Mouse (Mus musculus) v-Abl transformed pro-B cells (cell line): ENCODE results near the gene Cdh4.

Experiments used
- in situ Hi-C, 2 experiments: fragments of 400-800 bp; cut with MboI; formaldehyde crosslinking; loops; one replicate each; pipeline ENCODE4 v1.15.1; 2025; ENCODE audit not compliant: unreplicated experiment in 2 of 2

Cdh4 gene

DNA sequence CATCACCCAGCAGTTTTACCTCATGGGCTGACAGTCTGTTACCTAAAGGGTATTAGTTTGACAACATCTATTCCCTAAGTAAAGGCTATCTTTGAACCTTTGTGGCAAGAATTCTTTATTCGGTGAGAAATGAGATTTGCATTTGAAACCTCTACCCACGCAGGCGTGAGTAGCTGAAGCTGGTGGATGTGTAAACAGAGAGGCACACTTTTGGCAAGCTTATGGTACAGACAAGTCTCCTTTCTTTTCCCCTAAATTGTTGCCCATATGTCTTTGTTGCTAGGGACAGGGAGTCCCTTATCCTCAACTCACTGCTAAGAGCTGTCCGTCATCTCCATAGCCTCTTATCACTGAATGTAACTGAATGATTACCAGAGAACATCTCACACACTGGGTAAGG is 21.3 kb downstream of the Cdh4 start:
- in situ Hi-C loops, result no loop called here

DNA sequence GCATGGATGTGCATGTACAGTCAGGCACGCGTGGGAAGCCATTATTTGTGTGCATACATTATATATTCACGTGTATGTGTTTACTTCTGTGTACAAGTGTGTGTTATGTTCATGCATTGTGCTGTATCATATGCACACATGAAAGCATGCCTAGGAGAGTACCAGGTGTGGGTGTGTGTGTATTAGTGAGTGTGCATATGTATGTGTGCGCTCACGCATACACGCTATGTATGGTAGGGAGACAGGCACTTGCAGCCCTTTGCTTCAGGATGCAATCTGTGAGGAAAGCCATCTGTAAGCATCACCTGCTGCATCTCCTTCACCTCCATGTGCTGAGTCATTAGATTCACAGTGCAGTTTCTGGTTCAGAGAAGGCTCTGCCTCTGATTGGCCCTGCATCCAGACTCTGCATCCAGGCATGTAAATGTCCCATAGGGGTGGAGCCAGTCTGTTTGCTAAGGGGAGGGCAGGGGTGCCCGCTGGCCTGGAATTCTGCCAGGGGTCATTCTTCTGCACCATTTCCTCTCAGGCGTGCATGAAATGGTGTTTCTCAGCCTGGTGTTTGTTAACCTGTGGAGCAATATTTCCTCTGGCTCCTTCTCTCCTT is 25.7 kb downstream of the Cdh4 start:
- in situ Hi-C loops, result no loop called here

DNA sequence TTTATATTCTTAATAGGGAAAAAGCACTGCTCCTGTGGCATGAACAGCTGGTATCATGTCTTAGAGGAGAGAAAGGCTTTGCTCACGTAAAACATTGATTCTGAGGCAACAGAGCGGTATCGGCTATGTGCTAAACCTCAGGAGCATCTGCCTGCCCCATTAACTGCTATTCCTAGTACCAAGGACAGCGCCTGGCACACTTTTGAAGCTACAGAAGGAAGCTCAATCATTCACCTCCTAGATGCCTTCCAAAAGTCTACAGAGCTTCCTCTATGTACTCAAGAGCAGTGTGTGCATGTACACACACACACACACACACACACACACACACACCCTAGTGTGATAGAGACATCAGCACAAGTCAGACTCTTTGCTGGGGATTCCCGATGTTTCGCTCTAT is 34.4 kb downstream of the Cdh4 start:
- in situ Hi-C loops, result no loop called here

DNA sequence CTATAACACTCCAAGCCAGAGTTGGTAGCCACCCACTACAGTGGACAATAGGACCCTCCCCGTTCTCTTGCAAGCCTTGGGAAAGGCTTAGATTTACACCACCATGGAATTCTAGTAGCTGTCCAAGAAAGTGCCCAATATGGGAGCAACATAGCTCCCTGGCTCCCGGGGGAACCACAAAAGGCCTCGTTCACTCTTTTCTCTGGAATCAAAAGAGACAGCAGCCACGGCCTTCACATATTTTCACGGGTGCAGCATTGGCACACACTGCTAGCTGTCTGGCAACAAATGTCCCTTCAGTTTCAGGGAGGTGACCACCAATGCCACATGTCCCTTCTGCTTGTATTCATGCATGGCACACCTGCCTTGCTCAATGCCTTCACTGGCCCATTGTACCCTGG is 38.6 kb downstream of the Cdh4 start:
- in situ Hi-C loops, result no loop called here

DNA sequence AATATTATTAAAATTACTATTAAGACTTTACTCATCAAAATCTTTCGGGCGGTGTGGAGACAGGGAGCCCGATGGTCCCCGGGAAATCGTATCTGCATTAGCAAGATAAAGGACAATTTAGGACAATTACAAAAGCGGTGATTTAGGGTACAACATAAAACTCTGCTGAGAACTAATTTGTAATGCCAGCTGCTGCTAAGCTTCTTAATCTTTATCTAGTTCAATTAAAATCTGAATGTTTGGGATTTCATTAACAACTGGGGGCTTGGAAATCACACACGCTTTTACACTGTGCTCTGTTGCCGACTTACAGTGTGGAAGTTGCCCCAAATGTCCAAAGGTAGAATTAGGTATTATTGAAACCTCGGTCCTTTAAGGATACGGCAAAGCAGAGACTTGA is 39.1 kb downstream of the Cdh4 start:
- in situ Hi-C loops, result no loop called here

DNA sequence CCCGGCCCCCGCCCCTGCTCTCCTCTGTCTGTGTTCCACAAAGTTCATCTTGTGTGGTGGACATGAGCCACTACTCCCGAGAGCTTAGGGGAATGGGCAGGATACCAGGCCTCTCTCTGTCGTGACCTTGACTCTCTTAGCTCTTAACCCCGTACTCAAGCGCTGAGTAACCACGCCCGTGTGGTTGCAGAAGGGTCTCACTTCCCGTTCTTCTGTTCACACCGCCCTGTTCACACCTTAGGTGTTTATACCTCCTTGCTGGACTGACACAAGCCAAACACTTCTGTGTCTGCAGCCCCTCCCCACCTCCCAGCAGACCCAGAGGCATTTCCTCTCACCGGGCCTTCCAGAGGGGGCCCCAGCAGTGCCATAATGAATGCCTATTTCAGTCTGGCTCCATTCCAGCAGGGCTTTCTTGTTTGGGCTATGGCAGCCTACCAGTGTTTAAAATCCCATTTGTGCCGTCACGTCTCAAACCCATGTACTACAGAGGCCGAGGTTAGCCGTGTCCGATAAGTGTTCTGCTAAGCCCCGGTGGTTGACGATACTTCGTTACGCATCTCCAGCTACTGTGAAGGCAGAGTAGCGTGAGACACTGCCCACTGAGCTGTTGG is 46.4 kb downstream of the Cdh4 start:
- in situ Hi-C loops, result no loop called here

DNA sequence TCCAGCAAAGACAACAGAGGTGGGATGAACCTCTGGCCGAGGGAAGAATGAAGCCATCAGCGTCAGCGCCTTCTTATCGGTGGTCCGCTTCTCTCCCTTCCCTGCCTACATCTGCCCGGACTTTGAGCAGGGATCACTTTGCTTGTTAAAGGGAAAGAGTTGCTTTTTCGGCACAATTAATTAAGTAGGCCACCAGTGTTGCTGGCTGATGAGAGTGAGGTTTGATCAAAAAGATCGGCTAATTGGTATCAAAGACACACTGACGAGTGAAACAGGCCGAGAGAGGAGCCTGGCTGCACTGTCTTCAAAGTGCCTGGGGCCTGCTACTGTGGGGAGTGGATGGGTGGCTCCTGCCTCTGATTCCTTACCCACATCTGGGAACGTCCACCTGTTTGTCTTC is 49.7 kb downstream of the Cdh4 start:
- in situ Hi-C loops, result no loop called here

DNA sequence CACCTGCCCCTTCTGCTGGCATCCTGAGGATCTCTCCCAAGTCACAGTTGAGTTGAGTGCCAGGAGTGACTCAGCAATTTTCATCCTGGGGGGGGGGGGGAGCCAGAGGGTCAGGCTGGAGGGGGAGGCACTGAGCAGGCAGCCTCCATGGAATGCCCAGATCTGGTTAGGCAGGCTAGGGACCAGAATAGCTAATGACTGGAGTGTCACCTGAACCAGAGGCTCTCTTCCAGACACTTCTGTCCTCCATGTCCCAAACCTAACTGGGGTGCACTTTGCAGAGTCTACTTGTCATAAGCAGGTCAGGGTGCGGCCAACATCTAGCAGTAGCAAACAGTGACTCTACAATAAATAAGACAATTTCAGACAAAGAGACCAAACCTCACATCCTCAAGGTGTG is 52.0 kb downstream of the Cdh4 start:
- in situ Hi-C loops, result no loop called here

DNA sequence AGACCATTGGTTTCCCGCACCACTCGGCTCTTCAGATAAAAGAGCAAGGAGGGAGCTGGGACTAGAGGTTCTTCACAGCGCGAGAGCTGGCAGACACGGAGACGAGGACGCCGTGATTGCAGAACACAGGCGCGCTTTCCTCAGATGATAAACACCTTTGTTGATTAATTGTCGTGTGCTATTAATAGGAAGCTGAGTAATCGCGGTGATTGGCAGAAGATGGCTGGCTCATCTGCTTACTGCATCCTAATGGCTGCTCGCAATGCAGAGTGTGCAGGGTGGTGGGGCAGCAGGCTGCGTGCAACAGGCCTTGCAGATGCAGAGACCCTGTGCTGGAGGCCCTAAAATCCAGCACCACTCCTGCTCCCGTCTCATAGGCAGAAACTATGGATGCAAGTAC is 68.2 kb downstream of the Cdh4 start:
- in situ Hi-C loops, result no loop called here

DNA sequence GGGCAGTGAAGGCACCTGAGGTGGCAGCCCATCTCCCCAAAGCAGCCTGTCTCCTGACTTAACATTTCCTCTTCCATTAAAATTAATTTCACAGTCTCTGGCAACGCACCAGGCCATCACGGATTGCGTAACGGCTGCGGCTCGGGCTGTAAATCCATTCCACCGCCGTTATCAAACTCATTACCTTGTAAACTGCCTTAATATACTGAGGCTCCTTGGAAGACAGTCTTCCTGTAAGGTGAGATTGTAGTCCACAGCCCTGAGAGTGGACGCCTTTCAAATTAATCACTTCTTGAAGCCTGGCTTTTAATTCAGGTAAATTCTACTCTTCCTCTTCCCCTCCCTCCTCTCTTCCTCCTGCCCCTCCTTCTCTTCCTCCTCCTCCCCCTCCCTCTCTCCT is 74.3 kb downstream of the Cdh4 start:
- in situ Hi-C loops, result no loop called here

DNA sequence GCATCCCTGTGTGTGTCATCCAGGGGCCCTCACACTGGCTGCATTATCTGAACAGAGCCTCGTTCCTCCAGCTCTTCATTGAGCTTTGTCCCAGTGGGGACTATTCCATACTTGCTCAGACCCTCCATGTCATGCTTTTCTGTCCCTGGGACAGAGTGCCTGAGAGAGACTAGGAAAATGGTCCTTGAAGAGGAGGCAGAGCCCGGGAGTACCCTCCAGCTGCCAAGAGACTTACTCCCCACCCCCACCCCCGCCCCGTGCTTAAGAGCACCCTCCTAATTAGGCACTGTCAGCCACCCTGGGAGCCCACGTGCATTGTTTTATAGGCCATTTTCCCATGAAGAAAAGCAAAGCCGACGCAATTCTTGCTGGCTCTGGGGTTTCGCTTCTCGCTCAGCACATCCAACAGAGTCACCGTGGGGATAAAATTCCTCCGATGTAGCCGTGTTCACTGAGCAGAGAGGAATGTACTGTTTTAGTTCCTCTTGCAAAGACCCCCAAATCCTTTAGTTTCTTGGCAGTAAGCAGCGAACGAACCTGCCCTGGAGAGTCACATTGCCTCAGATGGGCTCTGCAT is 76.3 kb downstream of the Cdh4 start:
- in situ Hi-C loops, result no loop called here

DNA sequence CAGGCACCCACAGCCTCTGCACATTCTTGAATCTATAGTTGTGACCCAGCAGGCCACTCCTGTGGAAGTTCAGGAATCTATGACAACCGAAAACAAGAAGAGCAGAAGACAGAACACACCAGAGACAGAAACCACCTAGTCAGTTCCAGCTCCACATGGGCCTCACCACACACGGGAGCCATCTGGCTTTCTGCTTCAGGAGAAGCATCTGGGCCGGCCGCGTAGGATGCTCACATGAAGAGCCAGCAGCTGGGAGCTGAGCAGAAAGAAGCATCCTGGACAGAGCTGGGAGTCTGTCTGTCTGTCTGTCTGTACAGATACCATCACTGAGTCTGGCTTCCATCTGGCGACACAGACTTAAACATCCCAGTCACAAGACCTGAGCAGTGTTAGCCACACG is 76.9 kb downstream of the Cdh4 start:
- in situ Hi-C loops, result no loop called here

DNA sequence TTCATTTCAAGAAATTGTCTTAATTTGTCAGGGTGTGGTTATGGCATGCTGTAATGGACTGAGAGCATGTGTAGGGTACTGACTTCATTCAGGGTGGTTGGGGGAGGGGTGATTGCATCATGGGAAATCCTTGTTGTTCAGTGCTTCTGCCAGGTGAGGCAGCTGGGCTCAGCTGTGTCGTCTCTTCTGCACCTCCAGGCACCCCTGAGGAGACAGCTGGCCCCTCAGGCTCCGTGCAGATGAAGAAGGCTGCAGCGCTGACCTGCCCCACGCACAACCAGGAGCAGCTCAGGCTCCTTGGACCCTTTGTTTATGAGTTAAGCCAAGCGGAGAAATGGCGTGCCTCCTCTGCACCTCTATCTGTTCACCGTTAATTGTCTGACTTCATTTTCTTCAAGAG is 77.7 kb downstream of the Cdh4 start:
- in situ Hi-C loops, result no loop called here

DNA sequence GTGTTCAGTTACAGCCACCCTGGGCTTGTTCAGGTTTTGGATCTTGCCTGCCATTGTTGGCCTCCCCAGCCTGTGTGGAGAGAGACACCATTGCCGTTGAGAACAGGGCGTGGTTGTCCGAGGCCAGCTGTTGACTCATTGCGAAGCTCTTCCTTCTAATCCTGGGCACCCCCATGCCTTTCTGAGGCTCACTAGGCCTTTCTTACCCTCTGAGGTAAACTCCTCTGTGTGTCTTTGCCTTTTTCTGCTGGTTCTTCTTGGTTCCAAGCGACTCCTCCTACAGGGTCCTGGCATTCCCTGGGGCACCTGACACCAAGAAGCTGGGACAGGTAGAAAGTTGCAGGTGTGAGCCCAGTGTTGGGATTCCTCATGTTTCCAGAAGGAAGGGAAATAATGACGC is 78.7 kb downstream of the Cdh4 start:
- in situ Hi-C loops, result no loop called here

DNA sequence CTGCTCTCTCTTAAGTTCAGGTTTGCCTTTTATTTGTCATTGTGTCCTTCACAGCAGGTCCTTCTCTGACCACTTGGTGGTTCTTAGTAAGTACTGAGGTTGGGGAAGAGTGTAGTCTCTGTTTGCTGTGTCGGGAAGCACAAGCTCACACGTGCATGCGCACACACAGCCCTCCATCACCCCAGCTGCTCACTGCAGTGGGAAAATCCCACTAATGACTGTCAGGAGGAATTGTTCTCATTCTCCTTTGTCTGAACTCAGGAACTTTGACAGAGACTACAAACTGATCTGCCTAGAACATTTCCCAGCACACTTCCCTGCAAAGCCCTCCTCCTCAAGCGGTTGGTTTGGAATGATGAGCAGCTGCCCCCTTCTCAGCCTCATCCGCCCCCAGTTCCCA is 79.2 kb downstream of the Cdh4 start:
- in situ Hi-C loops, result no loop called here

DNA sequence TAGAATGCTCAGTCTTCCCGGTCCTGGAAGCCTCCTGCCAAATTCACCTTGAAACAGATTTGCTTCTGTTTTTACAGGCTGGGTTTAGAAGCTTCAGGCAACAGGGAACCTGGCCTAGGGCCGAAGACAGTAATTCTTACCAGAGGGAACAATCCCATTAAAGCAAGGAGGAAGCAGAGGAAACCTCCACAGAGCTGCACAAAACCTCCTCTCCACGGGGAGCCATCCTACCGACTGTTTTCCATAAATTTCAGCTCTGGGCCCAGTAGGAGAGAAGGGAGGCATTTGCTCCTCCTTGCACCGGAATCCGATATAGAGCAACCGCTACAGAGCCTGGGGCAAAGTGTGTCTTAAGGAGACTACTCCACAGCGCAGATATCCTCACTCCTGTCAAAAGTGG is 79.9 kb downstream of the Cdh4 start:
- in situ Hi-C loops, result no loop called here

DNA sequence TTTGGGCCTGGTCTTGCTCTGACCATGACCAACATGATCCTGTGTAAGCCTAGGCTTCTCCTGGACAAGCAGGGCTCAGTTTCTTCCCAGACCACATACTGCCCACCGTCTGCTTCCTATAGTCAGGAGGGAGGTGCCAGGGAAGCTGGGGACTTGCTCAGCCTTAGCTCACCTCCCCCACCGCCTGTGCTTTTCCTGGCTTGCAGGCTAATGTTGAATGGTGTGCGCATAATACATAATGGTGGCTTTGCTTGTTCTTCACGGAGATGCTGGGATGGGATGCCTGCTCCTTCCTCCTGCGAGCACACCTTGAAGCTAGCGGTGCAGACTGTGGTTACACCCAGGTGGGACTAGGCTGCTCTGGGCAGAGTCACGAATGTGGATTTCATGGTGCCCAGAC is 84.7 kb downstream of the Cdh4 start:
- in situ Hi-C loops, result no loop called here

DNA sequence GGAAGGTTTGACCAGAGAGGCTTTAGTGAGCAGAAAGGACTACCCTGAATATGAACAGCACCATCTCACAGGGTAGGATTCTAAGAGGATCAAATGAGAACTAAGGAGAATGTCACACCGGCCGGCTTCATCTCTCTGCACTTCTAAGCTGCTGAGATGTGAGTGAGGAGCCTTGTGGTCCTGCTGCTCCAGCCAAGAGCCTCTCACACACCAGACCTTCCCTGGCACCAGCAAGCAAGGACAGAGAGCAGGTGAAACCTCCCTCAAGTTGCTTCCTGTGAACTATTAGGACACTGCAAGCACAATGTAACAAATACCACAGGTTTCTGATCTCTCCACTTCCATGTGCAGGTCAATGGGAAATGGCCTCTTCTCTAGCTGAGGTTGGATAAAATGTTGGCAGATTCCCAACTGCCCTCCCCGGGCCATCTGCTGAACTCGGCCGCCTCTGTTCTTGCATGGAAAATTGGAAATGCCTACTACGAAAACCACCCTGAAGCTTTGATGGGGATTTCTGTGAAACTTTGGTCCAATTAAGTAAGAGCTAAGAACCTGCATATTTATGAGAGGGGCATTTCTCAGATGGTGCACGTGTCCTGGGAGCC is 88.3 kb downstream of the Cdh4 start:
- in situ Hi-C loops, result no loop called here

DNA sequence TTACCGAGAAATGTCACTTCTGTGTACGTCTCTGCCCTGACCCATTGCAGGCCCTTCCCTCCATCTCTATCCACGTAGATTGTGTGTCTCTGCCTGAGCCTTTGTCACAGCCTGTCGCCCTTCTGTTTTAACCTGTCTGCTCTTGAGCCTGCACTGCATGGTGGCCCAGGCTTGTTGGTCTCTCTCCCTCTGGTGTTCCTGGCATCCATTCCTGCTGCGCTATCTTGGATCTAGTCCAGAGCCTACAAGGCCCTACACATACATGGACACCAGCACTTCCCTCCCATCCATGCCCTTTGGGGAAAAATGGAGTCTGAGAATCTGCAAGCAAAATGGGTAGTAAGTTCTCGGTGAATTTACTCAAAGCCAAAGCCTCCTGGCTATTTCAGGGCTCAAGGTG is 91.0 kb downstream of the Cdh4 start:
- in situ Hi-C loops, result no loop called here

DNA sequence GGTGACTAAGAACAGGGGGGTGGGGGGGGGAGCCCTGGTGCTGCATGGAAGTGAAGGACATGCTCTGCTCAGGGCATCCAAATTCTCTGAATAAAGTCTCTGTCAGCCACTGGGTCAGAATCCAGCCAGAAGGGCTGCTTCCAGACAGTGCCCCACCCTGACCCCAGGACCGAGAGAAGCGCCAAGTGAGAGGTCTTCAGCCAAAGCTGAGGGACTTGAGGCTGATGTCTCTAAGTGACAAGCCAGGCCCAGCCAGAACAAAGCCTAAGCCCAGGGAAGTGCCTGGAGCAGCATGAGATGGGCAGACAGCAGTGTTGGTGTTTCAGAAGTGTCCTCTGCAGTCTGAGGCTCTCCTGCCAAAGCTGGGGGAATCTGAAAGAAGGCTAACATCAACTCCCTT is 91.7 kb downstream of the Cdh4 start:
- in situ Hi-C loops, result no loop called here

DNA sequence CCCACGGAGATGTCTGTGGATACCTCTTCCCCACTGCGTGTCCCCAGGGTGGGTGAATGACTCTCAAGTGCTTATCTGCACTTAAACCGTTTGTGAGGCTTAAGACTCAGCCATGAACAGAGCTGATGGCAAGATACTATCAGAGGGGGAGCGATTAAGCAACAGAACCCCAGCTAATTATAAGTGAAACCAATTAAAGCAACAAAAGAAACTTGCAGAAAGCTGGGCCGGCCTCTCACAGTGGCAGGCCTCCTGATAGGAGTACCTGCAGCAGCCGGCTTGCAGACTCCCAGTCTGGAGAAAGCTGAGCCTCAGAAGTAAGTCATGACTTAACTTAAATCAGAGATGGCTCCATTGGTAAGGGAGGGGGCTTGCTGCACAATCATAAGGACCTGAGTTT is 93.0 kb downstream of the Cdh4 start:
- in situ Hi-C loops, result no loop called here

DNA sequence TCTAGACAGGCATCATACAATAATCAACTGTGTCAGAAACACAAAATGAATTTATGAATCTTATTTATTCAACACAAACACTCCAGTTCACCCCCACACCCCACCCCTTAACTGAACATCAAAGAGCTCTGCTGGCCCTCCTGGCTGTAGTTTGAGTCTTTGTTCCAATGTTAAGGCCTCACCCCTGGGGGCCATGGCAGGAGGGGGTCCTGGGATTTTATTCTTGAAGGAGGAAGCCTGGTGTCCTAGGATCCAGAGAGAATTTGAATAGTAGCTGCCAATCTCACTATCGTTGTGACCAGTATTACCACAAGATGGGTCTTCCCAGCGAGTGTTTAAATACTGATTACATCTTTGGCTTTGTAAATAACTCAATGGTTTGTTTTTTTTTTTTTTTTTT is 94.5 kb downstream of the Cdh4 start:
- in situ Hi-C loops, result no loop called here
